Mouse (Mus musculus) myocyte (in vitro differentiated cells): Measurements from ENCODE around the gene Herc2.

ENCODE experiments used
- E2F4 ChIP-seq: IDR thresholded peaks from one replicate; pipeline ENCODE4 v1.6.1; 2011; ENCODE audit warnings: mild to moderate bottlenecking, control low read depth, moderate library complexity; ENCODE audit not compliant: insufficient read depth
- MAX ChIP-seq: IDR thresholded peaks from one replicate; pipeline ENCODE4 v1.6.1; 2011; ENCODE audit warnings: low read depth, mild to moderate bottlenecking, control low read depth
- MYOD1 ChIP-seq, 3 experiments: IDR thresholded peaks; one replicate each; pipeline ENCODE4 v1.6.1; 2011; ENCODE audit warnings: control low read depth in 2 of 3, low read depth in 2 of 3, mild to moderate bottlenecking in 2 of 3, moderate library complexity in 1 of 3; ENCODE audit not compliant: insufficient read length in 2 of 3, control insufficient read depth in 1 of 3
- MYOG ChIP-seq, 3 experiments: IDR thresholded peaks; one replicate each; pipeline ENCODE4 v1.6.1; 2011; ENCODE audit warnings: control low read depth in 2 of 3, low read depth in 2 of 3, mild to moderate bottlenecking in 2 of 3; ENCODE audit not compliant: insufficient read length in 2 of 3, control insufficient read depth in 1 of 3, insufficient read depth in 1 of 3
- POLR2A ChIP-seq: IDR thresholded peaks from one replicate; pipeline ENCODE4 v1.6.1; 2011; ENCODE audit warnings: low read depth, mild to moderate bottlenecking, control low read depth, moderate library complexity; ENCODE audit not compliant: insufficient read length
- POLR2AphosphoS2 ChIP-seq: IDR thresholded peaks from one replicate; pipeline ENCODE4 v1.6.1; 2011; ENCODE audit warnings: low read depth, control low read depth; ENCODE audit not compliant: insufficient read length
- REST ChIP-seq: IDR thresholded peaks from one replicate; pipeline ENCODE4 v1.6.1; 2011; ENCODE audit warnings: mild to moderate bottlenecking, control low read depth, moderate library complexity; ENCODE audit not compliant: insufficient read depth, insufficient read length
- TCF12 ChIP-seq: IDR thresholded peaks from one replicate; pipeline ENCODE4 v1.6.1; 2011; ENCODE audit warnings: mild to moderate bottlenecking, control low read depth; ENCODE audit not compliant: poor library complexity, insufficient read depth, severe bottlenecking
- TCF3 ChIP-seq: IDR thresholded peaks from one replicate; pipeline ENCODE4 v1.6.1; 2011; ENCODE audit warnings: low read depth, control low read depth; ENCODE audit not compliant: insufficient read length
- USF1 ChIP-seq: IDR thresholded peaks from one replicate; pipeline ENCODE4 v1.6.1; 2011; ENCODE audit warnings: low read depth, mild to moderate bottlenecking, control low read depth, moderate library complexity

DNA sequence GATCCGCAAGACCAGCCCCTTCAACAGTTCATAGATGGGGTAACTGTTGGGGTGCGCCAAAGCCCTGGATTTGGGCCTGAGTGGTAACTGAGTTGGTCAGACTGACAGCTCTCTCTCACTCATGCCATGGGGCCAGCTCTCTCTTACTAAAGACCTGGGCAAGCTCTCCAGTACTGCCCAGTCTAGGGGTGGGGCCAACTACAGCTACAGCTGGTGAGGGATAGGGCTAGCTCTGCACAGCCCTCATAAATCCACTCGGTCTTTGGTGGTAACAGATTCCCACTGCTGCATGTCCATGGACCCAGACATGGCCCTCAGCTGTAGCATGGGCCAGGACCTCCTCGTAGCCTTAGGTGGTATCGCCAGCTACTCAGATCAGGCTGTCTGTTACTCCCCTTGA lies 41.4 kb downstream of the Herc2 start:
- no peak for TF ChIP-seq POLR2A
- TF ChIP-seq E2F4, result no peak
- TF ChIP-seq POLR2AphosphoS2, result no peak
- no peak for TF ChIP-seq MAX
- no peak for TF ChIP-seq TCF12
- no peak for TF ChIP-seq MYOG (IDR thresholded peaks at IDR 0.05; ENCODE audit: control insufficient read depth in 1 of 3, insufficient read depth in 1 of 3, insufficient read length in 2 of 3, low read depth in 2 of 3)
- TF ChIP-seq REST, result no peak
- no peak for TF ChIP-seq TCF3
- TF ChIP-seq USF1, result no peak
- TF ChIP-seq MYOD1 (IDR thresholded peaks at IDR 0.05; ENCODE audit: control insufficient read depth in 1 of 3, insufficient read length in 2 of 3, low read depth in 2 of 3), result no peak
